Mouse (Mus musculus): ENCODE measurements around the gene Ddc.

GRCm38 (mm10) chr11:11777246-11777645, 120.7 kb downstream of the Ddc start:
- TF ChIP-seq CTCF (IDR thresholded peaks at IDR 0.05; ENCODE audit: low read depth, low read length), result no peak
- TF ChIP-seq TAL1 (conservative IDR thresholded peaks at IDR 0.05; ENCODE audit: low read depth, low read length), result no peak
- TF ChIP-seq GATA1 (IDR thresholded peaks at IDR 0.05; ENCODE audit: borderline replicate concordance, low read length), result no peak
- TF ChIP-seq POLR2AphosphoS5 (IDR thresholded peaks at IDR 0.05; ENCODE audit: insufficient replicate concordance, low read depth, low read length), result no peak
